Mouse (Mus musculus) neural tube, embryonic 11.5 days (tissue): Measurements from ENCODE around the gene Gm16181. TPM values are rescaled to one million over a fixed set of nuclear protein-coding genes. Genes with fewer than 3 reads are reported as not detected.

Experiments used
- ATAC-seq: fragments of 200-750 bp; cut with Nextera tagmentation; 2 replicates; pipeline ENCODE4 v1.8.0; 2017; ENCODE audit warnings: moderate number of reproducible peaks, mild to moderate bottlenecking, moderate TSS enrichment, moderate library complexity; ENCODE audit not compliant: insufficient read depth, low FRiP score, low TSS enrichment
- DNase-seq: peaks from one replicate; pipeline ENCODE4 v3.0.0-alpha.2; 2015; ENCODE audit warnings: low spot score
- H3K27ac ChIP-seq: fragments of 300-500 bp; sonication (generic); 2 replicates; pipeline ENCODE4 v1.5.1; 2014; ENCODE audit warnings: low read depth, mild to moderate bottlenecking, low read length
- H3K27me3 ChIP-seq: fragments of 300-500 bp; sonication (generic); 2 replicates; pipeline ENCODE4 v1.6.1; 2014; ENCODE audit warnings: mild to moderate bottlenecking, low read length, mixed read lengths; ENCODE audit not compliant: control insufficient read depth, insufficient read depth
- H3K36me3 ChIP-seq: fragments of 300-500 bp; sonication (generic); 2 replicates; pipeline ENCODE4 v1.6.1; 2014; ENCODE audit warnings: mild to moderate bottlenecking, low read length, moderate library complexity, mixed read lengths; ENCODE audit not compliant: control insufficient read depth, insufficient read depth
- H3K4me1 ChIP-seq: fragments of 300-500 bp; sonication (generic); 2 replicates; pipeline ENCODE4 v1.6.1; 2014; ENCODE audit warnings: low read length, mixed read lengths; ENCODE audit not compliant: control insufficient read depth, insufficient read depth
- H3K4me2 ChIP-seq: fragments of 300-500 bp; sonication (generic); 2 replicates; pipeline ENCODE4 v1.6.1; 2014; ENCODE audit warnings: low read depth, mild to moderate bottlenecking, moderate library complexity
- H3K4me3 ChIP-seq: fragments of 300-500 bp; sonication (generic); 2 replicates; pipeline ENCODE4 v1.5.1; 2014; ENCODE audit warnings: low read depth, low read length
- H3K9ac ChIP-seq: fragments of 300-500 bp; sonication (generic); 2 replicates; pipeline ENCODE4 v1.6.1; 2014; ENCODE audit warnings: mild to moderate bottlenecking, low read length
- H3K9me3 ChIP-seq: fragments of 300-500 bp; sonication (generic); 2 replicates; pipeline ENCODE4 v1.6.1; 2016; ENCODE audit warnings: low read length; ENCODE audit not compliant: control insufficient read depth
- WGBS: fragments of 180-500 bp; shearing (Covaris S2); extraction: QIAGEN DNeasy Blood & Tissue Kit; methylation state at CpG from one replicate; pipeline ENCODE4 v1.1.7; 2014; 5-methylcytosine and 5-hydroxymethylcytosine counted together
- polyA plus RNA-seq: library from polyadenylated mRNA; unstranded; fragments of >200 nt; fragmentation: Nextera tagmentation; extraction: Ambion mirVana; gene quantifications from 2 replicates; pipeline ENCODE4 v1.2.1, GENCODE M21; 2014

The Gm16181 gene
- polyA plus RNA-seq, 1 experiment from 2014 or later = not detected

- 71% methylated on average over 28 of the region's 28 CpGs for WGBS
- ATAC-seq (no peak), DNase-seq (no peak)
- Histone ChIP-seq H3K9ac (no peak within 1 kb of the TSS), H3K9me3 (no peaks in the 10 kb centered on the region), H3K4me3 (peak within 1 kb of the TSS; percentile 31), H3K4me1 (0 out of 2 replicates have a peak, but pooled peaks cover 3% of the 10 kb centered on the region), H3K36me3 (no peaks in the 10 kb centered on the region), H3K4me2 (peak within 1 kb of the TSS; percentile 60), H3K27me3 (peaks cover 25% of the 10 kb centered on the region), H3K27ac (no peak within 1 kb of the TSS)
Observed at GRCm38 (mm10) chr17:35193881-35194843, 26.5 kb upstream of the Gm16181 start, which contains the start of gene Ltb. Gene Ltb (plus strand): TSS chr17:35194439.

- Histone ChIP-seq H3K27ac (no peak overlapping the region), H3K4me2 (peak overlapping the region; percentile 60), H3K4me1 (0 out of 2 replicates have a peak, but pooled peaks cover 3% of the 10 kb centered on the region), H3K9me3 (no peaks in the 10 kb centered on the region), H3K9ac (0 out of 2 replicates have a peak overlapping the region, but pooled peaks have one; percentile 10), H3K27me3 (peaks cover 25% of the 10 kb centered on the region), H3K4me3 (peak overlapping the region; percentile 31), H3K36me3 (no peaks in the 10 kb centered on the region)
- ATAC-seq = no peak
- 39% methylated on average over 19 of the region's 19 CpGs for WGBS
- no peak for DNase-seq
Observed at GRCm38 (mm10) chr17:35194844-35195630, 25.6 kb upstream of the Gm16181 start.

- no peak overlapping the region for H3K27ac ChIP-seq
- H3K36me3 ChIP-seq = no peaks in the 10 kb centered on the region
- no peaks in the 10 kb centered on the region for H3K9me3 ChIP-seq
- H3K9ac ChIP-seq = 0 out of 2 replicates have a peak overlapping the region, but pooled peaks have one; percentile 10
- H3K4me3 ChIP-seq = peak overlapping the region; percentile 31
- peak overlapping the region; percentile 60 for H3K4me2 ChIP-seq
- 1% methylated on average over 64 of the region's 66 CpGs for WGBS
- H3K4me1 ChIP-seq = 0 out of 2 replicates have a peak, but pooled peaks cover 3% of the 10 kb centered on the region
- H3K27me3 ChIP-seq = peaks cover 25% of the 10 kb centered on the region
- ATAC-seq = peak; percentile 48; the same call in 1 of the 2 replicates
- peak; percentile 82 for DNase-seq
Observed at GRCm38 (mm10) chr17:35195631-35196320, 24.9 kb upstream of the Gm16181 start.

- DNase-seq (no peak), ATAC-seq (no peak)
- no peaks in the 10 kb centered on the region for H3K9me3 ChIP-seq
- no peaks in the 10 kb centered on the region for H3K36me3 ChIP-seq
- peaks cover 25% of the 10 kb centered on the region for H3K27me3 ChIP-seq
- no peak overlapping the region for H3K27ac ChIP-seq
- 35% methylated on average over 9 of the region's 9 CpGs for WGBS
- peak overlapping the region; percentile 31 for H3K4me3 ChIP-seq
- H3K4me2 ChIP-seq = no peak overlapping the region; the same call in 1 of the 2 replicates
- H3K4me1 ChIP-seq = 0 out of 2 replicates have a peak, but pooled peaks cover 3% of the 10 kb centered on the region
- no peak overlapping the region for H3K9ac ChIP-seq
Observed at GRCm38 (mm10) chr17:35196321-35196641, 24.4 kb upstream of the Gm16181 start.

- Histone ChIP-seq H3K4me3 (no peak overlapping the region), H3K9ac (no peak overlapping the region), H3K4me1 (0 out of 2 replicates have a peak, but pooled peaks cover 3% of the 10 kb centered on the region), H3K4me2 (no peak overlapping the region), H3K9me3 (no peaks in the 10 kb centered on the region), H3K27ac (no peak overlapping the region), H3K27me3 (peaks cover 25% of the 10 kb centered on the region), H3K36me3 (no peaks in the 10 kb centered on the region)
- ATAC-seq = no peak
- DNase-seq = no peak
- 37% methylated on average over 4 of the region's 6 CpGs for WGBS
Observed at GRCm38 (mm10) chr17:35197126-35197525, 23.5 kb upstream of the Gm16181 start.

- no peak overlapping the region for H3K4me2 ChIP-seq
- no peaks in the 10 kb centered on the region for H3K36me3 ChIP-seq
- no peaks in the 10 kb centered on the region for H3K9me3 ChIP-seq
- 67% methylated on average over 7 of the region's 7 CpGs for WGBS
- H3K27ac ChIP-seq = no peak overlapping the region
- DNase-seq (no peak), ATAC-seq (no peak)
- no peak overlapping the region for H3K4me3 ChIP-seq
- H3K27me3 ChIP-seq = peaks cover 25% of the 10 kb centered on the region
- no peak overlapping the region for H3K9ac ChIP-seq
- 0 out of 2 replicates have a peak, but pooled peaks cover 3% of the 10 kb centered on the region for H3K4me1 ChIP-seq
Observed at GRCm38 (mm10) chr17:35198029-35198428, 22.6 kb upstream of the Gm16181 start.

- DNase-seq (no peak), ATAC-seq (no peak)
- 17% methylated on average over 8 of the region's 8 CpGs for WGBS
- Histone ChIP-seq H3K9ac (no peak overlapping the region), H3K27ac (no peak overlapping the region), H3K36me3 (no peaks in the 10 kb centered on the region), H3K4me2 (no peak overlapping the region), H3K4me3 (no peak overlapping the region), H3K9me3 (no peaks in the 10 kb centered on the region), H3K27me3 (peaks cover 25% of the 10 kb centered on the region), H3K4me1 (0 out of 2 replicates have a peak, but pooled peaks cover 3% of the 10 kb centered on the region)
Observed at GRCm38 (mm10) chr17:35198946-35199345, 21.7 kb upstream of the Gm16181 start.

- Histone ChIP-seq H3K4me2 (no peak overlapping the region), H3K9ac (no peak overlapping the region), H3K36me3 (no peaks in the 10 kb centered on the region), H3K4me3 (no peak overlapping the region), H3K27me3 (peaks cover 19% of the 10 kb centered on the region), H3K27ac (no peak overlapping the region), H3K4me1 (0 out of 2 replicates have a peak, but pooled peaks cover 2% of the 10 kb centered on the region), H3K9me3 (no peaks in the 10 kb centered on the region)
- DNase-seq (no peak), ATAC-seq (no peak)
- WGBS = 93% methylated on average over 11 of the region's 11 CpGs
Observed at GRCm38 (mm10) chr17:35200398-35200797, 20.2 kb upstream of the Gm16181 start.
